Mouse (Mus musculus) neural tube, embryonic 13.5 days (tissue): ENCODE data around the gene Rab43. TPM values are rescaled to one million over a fixed set of nuclear protein-coding genes. Genes with fewer than 3 reads are reported as not detected.

Experiments used
- ATAC-seq: fragments of 200-750 bp; cut with Nextera tagmentation; 2 replicates; pipeline ENCODE4 v1.8.0; 2017; ENCODE audit warnings: low read depth, mild to moderate bottlenecking, moderate TSS enrichment, moderate library complexity
- H3K27ac ChIP-seq: fragments of 300-500 bp; sonication (generic); replicated peaks from 2 replicates; pipeline ENCODE4 v1.5.1; 2015; ENCODE audit warnings: moderate library complexity, mild to moderate bottlenecking, inconsistent platforms
- H3K27me3 ChIP-seq: fragments of 300-500 bp; sonication (generic); 2 replicates; pipeline ENCODE4 v1.6.1; 2015; ENCODE audit warnings: mild to moderate bottlenecking, inconsistent platforms
- H3K36me3 ChIP-seq: fragments of 300-500 bp; sonication (generic); 2 replicates; pipeline ENCODE4 v1.6.1; 2015; ENCODE audit warnings: mild to moderate bottlenecking, inconsistent platforms
- H3K4me1 ChIP-seq: fragments of 300-500 bp; sonication (generic); replicated peaks from 2 replicates; pipeline ENCODE4 v1.6.1; 2015; ENCODE audit warnings: inconsistent platforms
- H3K4me2 ChIP-seq: fragments of 300-500 bp; sonication (generic); 2 replicates; pipeline ENCODE4 v1.6.1; 2015; ENCODE audit warnings: inconsistent platforms, mild to moderate bottlenecking, moderate library complexity
- H3K4me3 ChIP-seq: fragments of 300-500 bp; sonication (generic); 2 replicates; pipeline ENCODE4 v1.5.1; 2015; ENCODE audit warnings: mild to moderate bottlenecking, inconsistent platforms
- H3K9ac ChIP-seq: fragments of 300-500 bp; sonication (generic); 2 replicates; pipeline ENCODE4 v1.6.1; 2015; ENCODE audit warnings: moderate library complexity, mild to moderate bottlenecking, inconsistent platforms
- H3K9me3 ChIP-seq: fragments of 300-500 bp; sonication (generic); 2 replicates; pipeline ENCODE4 v1.6.1; 2016; ENCODE audit warnings: inconsistent platforms
- WGBS: fragments of 180-500 bp; shearing (Covaris S2); methylation state at CpG from one replicate; pipeline ENCODE4 v1.1.7; 2015; 5-methylcytosine and 5-hydroxymethylcytosine counted together
- polyA plus RNA-seq: library from polyadenylated mRNA; unstranded; fragments of >200 nt; fragmentation: Nextera tagmentation; extraction: Ambion mirVana; gene quantifications from 2 replicates; pipeline ENCODE4 v1.2.1, GENCODE M21; 2015

The Rab43 gene
- polyA plus RNA-seq, 1 experiment from 2014 or later, result 8.8 TPM

DNA sequence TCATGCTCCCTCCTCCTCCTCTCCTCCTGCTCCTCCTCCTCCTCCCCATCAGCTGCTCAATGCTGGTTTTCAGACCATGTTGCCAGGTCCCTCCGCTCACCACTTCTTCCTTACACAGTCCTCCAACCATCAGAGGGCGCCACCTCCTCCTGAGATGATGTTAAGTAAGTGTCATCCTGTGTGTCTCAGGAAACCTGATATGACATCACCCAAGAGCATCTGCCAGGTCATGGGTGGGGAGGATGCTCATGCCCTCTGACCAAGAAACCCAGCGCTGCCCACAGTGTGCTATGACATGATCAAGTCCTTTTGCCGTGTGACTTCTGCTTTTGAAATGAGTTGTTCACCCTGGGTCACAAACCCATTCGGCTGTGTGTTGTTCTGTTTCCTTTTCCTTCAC is 69.2 kb downstream of the Rab43 start:
- no peak overlapping the region for H3K9ac ChIP-seq
- ATAC-seq, result no peak
- no peak overlapping the region for H3K4me3 ChIP-seq
- no peaks in the 10 kb centered on the region for H3K36me3 ChIP-seq
- H3K4me2 ChIP-seq, result no peak overlapping the region
- peaks cover 9% of the 10 kb centered on the region for H3K4me1 ChIP-seq
- 92% methylated on average over 5 of the region's 5 CpGs for WGBS
- H3K27ac ChIP-seq, result no peak overlapping the region
- no peaks in the 10 kb centered on the region for H3K9me3 ChIP-seq
- H3K27me3 ChIP-seq, result no peaks in the 10 kb centered on the region

DNA sequence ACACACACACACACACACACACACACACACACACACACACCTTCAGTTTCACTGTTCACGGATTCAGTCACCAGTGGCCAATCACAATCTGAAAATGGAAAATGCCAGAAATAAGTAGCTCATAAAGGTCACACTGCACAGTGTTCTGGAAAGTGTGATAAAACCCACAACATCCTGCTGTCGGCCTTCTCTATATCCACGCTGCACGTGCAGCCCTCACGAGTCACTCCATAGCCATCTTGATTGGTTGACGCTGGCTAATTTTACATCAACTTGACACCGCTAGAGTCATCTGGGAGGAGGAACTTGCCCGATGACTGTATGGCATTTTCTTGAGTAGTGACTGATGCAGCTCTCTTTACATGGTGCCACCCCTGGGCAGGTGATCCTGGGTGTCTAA is 70.0 kb downstream of the Rab43 start:
- WGBS, result 93% methylated on average over 8 of the region's 8 CpGs
- H3K27me3 ChIP-seq, result no peaks in the 10 kb centered on the region
- H3K4me1 ChIP-seq, result peaks cover 14% of the 10 kb centered on the region
- H3K9ac ChIP-seq, result no peak overlapping the region
- ATAC-seq, result no peak
- no peak overlapping the region for H3K4me3 ChIP-seq
- no peak overlapping the region for H3K4me2 ChIP-seq
- no peaks in the 10 kb centered on the region for H3K36me3 ChIP-seq
- no peak overlapping the region for H3K27ac ChIP-seq
- H3K9me3 ChIP-seq, result no peaks in the 10 kb centered on the region

DNA sequence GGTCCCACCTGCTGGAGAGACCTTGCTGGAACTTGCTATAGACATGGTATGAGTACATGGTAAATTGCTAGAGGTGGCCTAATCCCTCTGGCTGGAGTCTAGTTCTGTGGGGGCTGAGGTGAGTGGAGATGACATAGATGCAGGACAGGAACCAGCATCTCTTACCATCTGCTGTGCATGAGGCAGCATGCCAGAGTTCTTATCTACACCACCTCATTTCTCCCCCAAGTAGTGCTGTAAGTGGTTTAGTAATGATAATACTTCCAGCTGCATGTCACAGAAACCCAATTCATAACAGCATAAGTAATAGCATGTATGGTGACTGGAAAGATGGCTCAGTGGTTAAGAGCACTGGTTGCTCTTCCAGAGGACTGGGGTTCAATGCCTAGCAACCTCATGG is 71.5 kb downstream of the Rab43 start:
- Histone ChIP-seq H3K4me1 (peaks cover 14% of the 10 kb centered on the region), H3K36me3 (no peaks in the 10 kb centered on the region), H3K9ac (no peak overlapping the region), H3K4me3 (no peak overlapping the region), H3K9me3 (no peaks in the 10 kb centered on the region), H3K4me2 (no peak overlapping the region), H3K27ac (no peak overlapping the region), H3K27me3 (no peaks in the 10 kb centered on the region)
- no peak for ATAC-seq

DNA sequence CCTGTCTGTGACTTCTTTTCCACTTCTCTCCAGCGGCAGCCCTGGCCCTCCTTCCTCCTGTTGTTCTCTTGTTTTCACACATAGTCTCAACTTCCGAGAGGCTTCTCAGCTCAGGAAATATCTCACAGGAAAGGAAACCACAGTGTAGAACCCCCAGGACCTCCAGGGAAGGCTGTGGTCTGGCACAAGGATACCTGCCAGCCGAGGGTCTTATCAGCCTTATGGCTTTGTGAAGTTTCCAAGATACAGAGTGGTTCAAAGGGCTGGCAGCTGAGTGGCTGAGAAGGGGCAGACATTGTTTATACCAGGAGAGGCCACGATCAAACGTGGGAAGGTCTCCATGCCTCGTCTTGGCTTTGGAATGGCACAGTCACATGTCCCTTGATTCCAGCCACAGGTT is 72.1 kb downstream of the Rab43 start:
- H3K4me2 ChIP-seq, result no peak overlapping the region
- peaks cover 14% of the 10 kb centered on the region for H3K4me1 ChIP-seq
- no peak overlapping the region for H3K9ac ChIP-seq
- no peak overlapping the region for H3K4me3 ChIP-seq
- H3K36me3 ChIP-seq, result no peaks in the 10 kb centered on the region
- no peaks in the 10 kb centered on the region for H3K9me3 ChIP-seq
- ATAC-seq, result no peak
- no peak overlapping the region for H3K27ac ChIP-seq
- H3K27me3 ChIP-seq, result no peaks in the 10 kb centered on the region
- WGBS, result 68% methylated on average over 6 of the region's 6 CpGs

Other genes with a start within 250 kb of the Rab43 start
- 5.3 and 5.7 TPM in 2 replicates for gene Prokr1, start 221.4 kb downstream of the Rab43 start, polyA plus RNA-seq
- gene Aplf, start 140.0 kb downstream of the Rab43 start, polyA plus RNA-seq, result 8.9 and 12.3 TPM in 2 replicates
- gene Efcc1, start 81.3 kb downstream of the Rab43 start, polyA plus RNA-seq, result 4.3 TPM in 2 replicates
- gene Gp9, start 34.1 kb downstream of the Rab43 start, polyA plus RNA-seq, result 0.94 and 1.1 TPM in 2 replicates
- gene Gm45140, start 23.6 kb upstream of the Rab43 start, polyA plus RNA-seq, result 3.0 and 4.5 TPM in 2 replicates
- gene Isy1, start 26.6 kb upstream of the Rab43 start, polyA plus RNA-seq, result 28.9 and 31.0 TPM in 2 replicates
- gene Cnbp, start 38.9 kb upstream of the Rab43 start, polyA plus RNA-seq, result 571 and 620 TPM in 2 replicates
- gene Copg1, start 75.7 kb upstream of the Rab43 start, polyA plus RNA-seq, result 166 and 172 TPM in 2 replicates
- 34.1 and 34.9 TPM in 2 replicates for gene Hmces, start 101.8 kb upstream of the Rab43 start, polyA plus RNA-seq
- gene H1fx, start 169.5 kb upstream of the Rab43 start, polyA plus RNA-seq, result 31.1 and 43.6 TPM in 2 replicates
- gene Rab7, start 233.1 kb upstream of the Rab43 start, polyA plus RNA-seq, result 324 and 327 TPM in 2 replicates